Mouse (Mus musculus) adrenal gland, adult 2 months (tissue): ENCODE data around the gene Nfx1. TPM values are rescaled to one million over a fixed set of nuclear protein-coding genes. Genes with fewer than 3 reads are reported as not detected.
A peak's percentile ranks its signal among the peaks of the same experiment; 100 is the strongest.

Experiments used
- DNase-seq: peaks from one replicate; pipeline ENCODE4 v3.0.0; 2021
- polyA plus RNA-seq: library from polyadenylated mRNA; depleted of rRNA; stranded (reverse); fragments of >200 nt; gene quantifications from 2 replicates; pipeline ENCODE4 v1.2.3, GENCODE M21; 2012
- total RNA-seq, 2 experiments: library from RNA; stranded (reverse); gene quantifications; 2 replicates each; pipeline ENCODE4 v1.2.3; 2021

Gene Nfx1
- total and polyA plus RNA-seq, 3 experiments = 23.7 to 93.2 (median 66.1) TPM

GRCm38 (mm10) chr4:41046254-41046795, 75.6 kb downstream of the Nfx1 start:
- DNase-seq = no peak

- peak; percentile 46 for DNase-seq
Measured at GRCm38 (mm10) chr4:41047524-41048271, 77.0 kb downstream of the Nfx1 start, which contains the start of gene Aqp7. Gene Aqp7, minus strand, starts transcription at chr4:41048139.

- peak; percentile 47 for DNase-seq
Measured at GRCm38 (mm10) chr4:41048926-41049325, 78.2 kb downstream of the Nfx1 start.

- peak; percentile 81 for DNase-seq
Measured at GRCm38 (mm10) chr4:41050726-41051675, 80.3 kb downstream of the Nfx1 start.

GRCm38 (mm10) chr4:41051781-41052180, 81.1 kb downstream of the Nfx1 start:
- DNase-seq = no peak

- DNase-seq = no peak
Measured at GRCm38 (mm10) chr4:41055111-41055510, 84.4 kb downstream of the Nfx1 start.

GRCm38 (mm10) chr4:41056253-41056652, 85.5 kb downstream of the Nfx1 start:
- no peak for DNase-seq

- no peak for DNase-seq
Measured at GRCm38 (mm10) chr4:41056742-41057332, 86.1 kb downstream of the Nfx1 start.

- DNase-seq = no peak
Measured at GRCm38 (mm10) chr4:41057361-41057760, 86.7 kb downstream of the Nfx1 start.

GRCm38 (mm10) chr4:41063351-41063750, 92.6 kb downstream of the Nfx1 start:
- no peak for DNase-seq

- no peak for DNase-seq
Measured at GRCm38 (mm10) chr4:41063894-41064673, 93.4 kb downstream of the Nfx1 start.

GRCm38 (mm10) chr4:41065196-41065595, 94.5 kb downstream of the Nfx1 start:
- DNase-seq = no peak

GRCm38 (mm10) chr4:41071500-41072429, 101.1 kb downstream of the Nfx1 start:
- DNase-seq = no peak

- DNase-seq = no peak
Measured at GRCm38 (mm10) chr4:41073008-41073817, 102.5 kb downstream of the Nfx1 start.

GRCm38 (mm10) chr4:41074461-41074860, 103.8 kb downstream of the Nfx1 start:
- no peak for DNase-seq
